Mouse (Mus musculus) midbrain, embryonic 16.5 days (tissue): ENCODE data around the gene H2afy. TPM values are rescaled to one million over a fixed set of nuclear protein-coding genes. Genes with fewer than 3 reads are reported as not detected.

Experiments
- ATAC-seq: fragments of 200-750 bp; cut with Nextera tagmentation; 2 replicates; pipeline ENCODE4 v1.8.0; 2017; ENCODE audit warnings: moderate TSS enrichment
- H3K27ac ChIP-seq: fragments of 300-500 bp; sonication (generic); 2 replicates; pipeline ENCODE4 v1.5.1; 2014; ENCODE audit warnings: mild to moderate bottlenecking, low read length, mixed read lengths
- H3K27me3 ChIP-seq: fragments of 300-500 bp; sonication (generic); 2 replicates; pipeline ENCODE4 v1.6.1; 2014; ENCODE audit warnings: low read depth, low read length, mixed read lengths; ENCODE audit not compliant: control insufficient read depth, insufficient read depth
- H3K36me3 ChIP-seq: fragments of 300-500 bp; sonication (generic); 2 replicates; pipeline ENCODE4 v1.6.1; 2014; ENCODE audit warnings: mild to moderate bottlenecking, low read length, moderate library complexity, mixed read lengths; ENCODE audit not compliant: control insufficient read depth, insufficient read depth
- H3K4me1 ChIP-seq: fragments of 300-500 bp; sonication (generic); 2 replicates; pipeline ENCODE4 v1.6.1; 2014; ENCODE audit warnings: mild to moderate bottlenecking, low read length, mixed read lengths; ENCODE audit not compliant: control insufficient read depth, insufficient read depth
- H3K4me2 ChIP-seq: fragments of 300-500 bp; sonication (generic); 2 replicates; pipeline ENCODE4 v1.6.1; 2014; ENCODE audit warnings: mild to moderate bottlenecking, low read length, mixed read lengths
- H3K4me3 ChIP-seq: fragments of 300-500 bp; sonication (generic); 2 replicates; pipeline ENCODE4 v1.5.1; 2014; ENCODE audit warnings: low read depth, mild to moderate bottlenecking, low read length, moderate library complexity, mixed read lengths
- H3K9ac ChIP-seq: fragments of 300-500 bp; sonication (generic); 2 replicates; pipeline ENCODE4 v1.6.1; 2014; ENCODE audit warnings: low read depth, low read length, mixed read lengths
- H3K9me3 ChIP-seq: fragments of 300-500 bp; sonication (generic); replicated peaks from 2 replicates; pipeline ENCODE4 v1.6.1; 2014; ENCODE audit warnings: mild to moderate bottlenecking, low read length, mixed read lengths; ENCODE audit not compliant: control insufficient read depth, poor library complexity, severe bottlenecking
- WGBS: fragments of 180-500 bp; shearing (Covaris S2); extraction: QIAGEN DNeasy Blood & Tissue Kit; methylation state at CpG from one replicate; pipeline ENCODE4 v1.1.7; 2014; 5-methylcytosine and 5-hydroxymethylcytosine counted together
- polyA plus RNA-seq: library from polyadenylated mRNA; unstranded; fragments of >200 nt; fragmentation: Nextera tagmentation; extraction: Ambion mirVana; gene quantifications from 2 replicates; pipeline ENCODE4 v1.2.1, GENCODE M21; 2015

H2afy gene
- polyA plus RNA-seq, 1 experiment from 2014 or later = 243 TPM

DNA sequence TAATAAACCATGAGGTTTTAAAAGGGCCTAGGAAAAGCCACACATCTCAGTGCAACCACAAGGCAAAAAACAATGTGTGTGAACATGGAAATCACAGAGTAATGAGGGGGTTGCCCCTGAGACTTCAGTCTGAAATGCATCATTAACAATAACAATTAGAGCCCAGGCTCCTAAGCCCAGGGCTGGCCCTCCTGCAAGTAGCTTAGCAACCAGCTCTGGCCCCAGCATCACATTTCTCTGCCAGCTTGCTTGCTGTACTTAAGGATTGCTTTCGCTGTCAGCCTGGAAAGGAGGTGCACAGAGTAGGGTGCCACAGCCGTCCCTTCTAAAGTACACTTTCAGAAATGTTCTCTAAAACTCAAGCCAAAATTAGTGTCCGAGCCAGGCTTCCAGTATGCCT is 42.5 kb downstream of the H2afy start:
- H3K27ac ChIP-seq = peak overlapping the region; percentile 69
- H3K9ac ChIP-seq = no peak overlapping the region
- H3K9me3 ChIP-seq = no peaks in the 10 kb centered on the region
- H3K4me1 ChIP-seq = peaks cover 18% of the 10 kb centered on the region
- no peaks in the 10 kb centered on the region for H3K27me3 ChIP-seq
- H3K4me3 ChIP-seq = no peak overlapping the region
- H3K36me3 ChIP-seq = peaks cover 15% of the 10 kb centered on the region; the same call in 1 of the 2 replicates
- no peak overlapping the region for H3K4me2 ChIP-seq
- ATAC-seq = peak; percentile 58
- WGBS = 69% methylated on average over 3 of the region's 3 CpGs

DNA sequence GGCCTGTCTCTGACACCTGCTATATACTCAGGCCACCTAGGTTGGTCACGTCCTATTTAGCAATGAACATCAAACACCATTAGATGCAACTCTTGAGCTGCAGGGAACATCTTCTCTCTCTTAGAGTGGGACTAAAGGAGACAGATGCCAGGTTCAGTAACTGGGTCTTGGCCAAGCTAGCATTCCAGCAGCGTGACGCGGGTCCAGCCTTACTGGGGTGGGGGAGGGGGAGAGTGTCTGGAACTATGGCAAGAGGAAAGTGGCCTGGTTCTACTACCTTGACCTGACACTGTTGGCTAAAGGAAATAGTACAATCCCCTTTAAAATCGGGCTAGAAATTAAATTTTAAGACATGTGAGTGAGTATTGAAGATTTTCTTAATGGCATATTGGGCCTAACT is 43.6 kb downstream of the H2afy start:
- H3K27me3 ChIP-seq = no peaks in the 10 kb centered on the region
- 81% methylated on average over 5 of the region's 5 CpGs for WGBS
- no peak overlapping the region for H3K9ac ChIP-seq
- H3K4me3 ChIP-seq = no peak overlapping the region
- no peak overlapping the region for H3K4me2 ChIP-seq
- no peak for ATAC-seq
- H3K36me3 ChIP-seq = peaks cover 17% of the 10 kb centered on the region; the same call in 1 of the 2 replicates
- peaks cover 18% of the 10 kb centered on the region for H3K4me1 ChIP-seq
- no peak overlapping the region; the same call in 1 of the 2 replicates for H3K27ac ChIP-seq
- H3K9me3 ChIP-seq = no peaks in the 10 kb centered on the region

DNA sequence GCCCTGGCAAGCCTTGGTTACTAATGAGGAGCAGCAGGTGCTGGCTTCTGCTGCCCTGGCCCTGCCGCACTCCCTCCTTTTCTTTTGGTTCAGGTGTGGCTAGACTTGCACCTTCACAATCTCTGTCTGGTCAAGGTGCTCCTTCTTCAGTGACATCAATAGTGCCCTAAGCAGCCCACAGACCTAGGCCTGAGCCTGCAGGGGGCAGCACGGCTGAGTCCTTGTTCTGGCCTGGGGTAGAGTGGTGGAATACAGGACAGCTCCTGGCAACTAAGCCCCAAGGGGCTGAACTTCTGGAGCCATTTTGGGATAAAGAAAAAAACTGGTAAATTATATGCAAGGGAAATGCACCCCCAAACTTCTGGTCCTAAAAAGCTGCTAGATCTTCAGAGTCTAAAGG is 45.6 kb downstream of the H2afy start:
- H3K9me3 ChIP-seq = no peaks in the 10 kb centered on the region
- 82% methylated on average over 2 of the region's 2 CpGs for WGBS
- H3K27ac ChIP-seq = no peak overlapping the region
- no peak overlapping the region for H3K9ac ChIP-seq
- H3K36me3 ChIP-seq = peaks cover 17% of the 10 kb centered on the region; the same call in 1 of the 2 replicates
- H3K27me3 ChIP-seq = no peaks in the 10 kb centered on the region
- no peak for ATAC-seq
- H3K4me1 ChIP-seq = peaks cover 18% of the 10 kb centered on the region
- H3K4me2 ChIP-seq = no peak overlapping the region
- no peak overlapping the region for H3K4me3 ChIP-seq

DNA sequence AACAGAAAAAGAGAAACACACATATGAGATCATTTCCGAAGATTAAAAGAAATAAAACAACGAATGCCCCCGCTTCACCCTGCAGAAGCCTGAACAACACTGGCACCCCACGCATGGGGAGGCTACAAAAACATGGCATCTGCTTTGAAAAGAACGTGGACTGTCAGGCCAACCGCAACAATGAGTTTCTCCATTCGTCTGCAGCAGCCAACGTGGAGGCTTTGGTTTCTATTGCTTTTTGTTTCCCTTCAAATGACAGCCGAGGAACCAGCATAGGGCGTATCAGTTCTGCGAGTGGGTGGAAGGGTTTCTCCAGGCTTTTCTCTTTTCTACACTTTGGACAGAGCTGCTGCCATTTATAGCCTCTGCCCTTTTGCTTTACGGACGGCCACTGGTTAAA is 47.6 kb downstream of the H2afy start:
- WGBS = 77% methylated on average over 13 of the region's 13 CpGs
- no peak overlapping the region for H3K27ac ChIP-seq

DNA sequence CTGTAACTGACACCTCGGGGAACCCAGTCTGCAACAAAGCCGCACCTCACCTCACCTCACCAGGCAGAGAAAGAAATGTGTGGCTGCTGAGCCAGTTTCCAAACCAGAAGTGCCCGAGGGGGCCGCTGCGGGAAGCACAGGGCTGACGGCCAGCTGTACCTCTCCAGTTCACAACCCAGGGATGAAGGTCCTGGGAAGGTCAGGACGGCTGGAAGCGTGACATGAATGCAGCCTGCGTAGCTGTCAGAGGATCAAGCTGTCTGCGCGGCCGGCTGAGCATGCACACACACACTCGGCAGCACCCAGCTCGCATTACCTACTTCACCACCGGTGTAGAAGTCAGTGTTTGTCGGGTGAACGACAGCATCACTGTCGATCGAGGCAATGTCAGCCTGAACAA is 48.2 kb downstream of the H2afy start:
- 83% methylated on average over 19 of the region's 19 CpGs for WGBS
- no peaks in the 10 kb centered on the region for H3K9me3 ChIP-seq

More for the DNA sequence above, 47.6 kb downstream of the H2afy start:
- no peak for ATAC-seq
- peaks cover 19% of the 10 kb centered on the region; the same call in 1 of the 2 replicates for H3K36me3 ChIP-seq
- H3K9me3 ChIP-seq = no peaks in the 10 kb centered on the region
- no peak overlapping the region for H3K4me2 ChIP-seq
- no peak overlapping the region for H3K4me3 ChIP-seq
- H3K27me3 ChIP-seq = no peaks in the 10 kb centered on the region
- no peak overlapping the region for H3K9ac ChIP-seq
- peaks cover 6% of the 10 kb centered on the region for H3K4me1 ChIP-seq

DNA sequence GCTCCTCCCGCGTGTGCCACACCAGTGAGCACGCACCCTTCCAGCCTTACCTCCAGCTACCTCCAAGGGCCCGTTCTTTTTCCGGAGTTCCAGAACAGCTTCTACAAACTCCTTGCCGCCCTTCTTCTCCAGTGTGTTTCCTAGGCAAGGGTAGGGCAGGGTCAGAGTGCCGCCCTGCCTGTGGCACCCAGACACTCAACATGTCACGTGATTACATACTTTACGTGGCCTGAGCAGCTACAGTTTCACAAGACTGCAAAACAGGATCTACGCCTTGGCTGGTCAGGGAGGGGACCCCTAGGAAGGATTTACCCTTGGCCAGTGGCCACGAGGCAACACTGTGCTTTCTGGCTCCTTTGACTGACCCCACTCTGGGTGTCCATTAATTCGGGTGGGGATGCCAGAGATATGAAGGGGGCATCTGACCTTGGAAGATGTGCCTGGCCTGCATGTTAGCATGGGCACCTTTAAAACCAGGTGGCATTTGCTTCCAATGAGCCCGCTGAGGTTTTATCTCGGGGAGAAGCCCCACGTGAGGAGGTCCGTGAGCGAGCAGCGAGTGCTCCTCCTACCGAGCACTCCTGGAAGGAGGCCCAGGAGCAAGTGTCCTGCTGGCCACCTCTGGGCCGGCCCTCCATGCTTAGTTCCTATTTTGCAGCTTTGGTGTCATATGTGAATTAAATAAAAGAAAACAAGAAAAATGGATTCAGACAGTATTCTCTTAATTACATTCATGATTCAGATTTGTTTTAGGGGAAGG is 51.8 kb downstream of the H2afy start:
- no peak overlapping the region for H3K4me2 ChIP-seq
- 0 out of 2 replicates have a peak overlapping the region, but pooled peaks have one; percentile 10 for H3K9ac ChIP-seq
- no peaks in the 10 kb centered on the region for H3K4me1 ChIP-seq
- no peak overlapping the region for H3K27ac ChIP-seq
- H3K9me3 ChIP-seq = no peaks in the 10 kb centered on the region
- H3K4me3 ChIP-seq = no peak overlapping the region
- no peaks in the 10 kb centered on the region for H3K27me3 ChIP-seq
- WGBS = 94% methylated on average over 20 of the region's 20 CpGs
- H3K36me3 ChIP-seq = peaks cover 27% of the 10 kb centered on the region
- no peak for ATAC-seq

More for the DNA sequence above, 48.2 kb downstream of the H2afy start:
- Histone ChIP-seq H3K27me3 (no peaks in the 10 kb centered on the region), H3K4me2 (no peak overlapping the region), H3K4me3 (no peak overlapping the region), H3K9ac (no peak overlapping the region), H3K36me3 (peaks cover 24% of the 10 kb centered on the region; the same call in 1 of the 2 replicates), H3K4me1 (no peaks in the 10 kb centered on the region), H3K27ac (no peak overlapping the region)
- ATAC-seq = no peak

DNA sequence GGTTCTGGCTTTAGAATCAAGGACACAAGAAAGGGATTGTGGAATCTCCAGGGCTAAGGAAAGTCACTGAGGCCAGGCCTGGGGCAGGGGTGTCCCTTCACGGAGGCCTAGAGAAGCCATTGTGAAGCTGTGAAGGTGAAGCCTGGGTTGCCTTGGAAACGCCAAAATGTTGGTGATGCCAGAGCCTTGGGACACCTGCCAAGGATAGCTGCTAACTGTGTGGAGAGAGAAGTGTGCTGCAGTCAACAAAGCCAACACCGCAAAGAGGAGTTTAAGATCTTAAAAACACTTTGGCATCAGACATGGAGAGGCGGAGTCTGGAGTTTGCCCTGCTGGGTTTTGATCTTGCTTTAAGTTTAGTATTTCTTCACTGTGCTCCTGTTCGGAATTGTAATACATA is 54.5 kb downstream of the H2afy start:
- no peaks in the 10 kb centered on the region for H3K27me3 ChIP-seq
- no peak for ATAC-seq
- 73% methylated on average over 5 of the region's 5 CpGs for WGBS

DNA sequence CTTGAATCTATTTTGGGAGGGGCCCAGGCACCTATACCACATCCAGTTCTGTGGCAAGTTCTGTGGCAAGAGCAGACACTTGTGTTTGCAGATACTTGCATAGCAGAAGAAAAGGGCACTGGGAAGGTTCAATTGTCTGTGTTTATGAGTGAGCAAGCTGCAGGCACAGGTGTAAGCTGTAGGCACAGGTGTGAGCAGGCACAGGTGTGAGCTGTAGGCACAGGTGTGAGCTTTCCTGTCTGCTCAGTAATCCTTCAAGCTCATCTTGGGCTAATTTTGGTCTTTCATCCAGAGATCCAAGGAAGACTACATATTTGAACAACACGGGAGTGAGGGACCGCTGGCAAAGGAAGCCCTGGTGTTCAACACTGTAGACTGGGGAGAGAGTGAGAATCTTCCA is 56.5 kb downstream of the H2afy start:
- no peaks in the 10 kb centered on the region for H3K27me3 ChIP-seq
- no peaks in the 10 kb centered on the region for H3K4me1 ChIP-seq
- H3K36me3 ChIP-seq = peaks cover 24% of the 10 kb centered on the region
- H3K4me2 ChIP-seq = no peak overlapping the region
- H3K4me3 ChIP-seq = no peak overlapping the region
- H3K9me3 ChIP-seq = no peaks in the 10 kb centered on the region
- 89% methylated on average over 2 of the region's 2 CpGs for WGBS
- H3K9ac ChIP-seq = no peak overlapping the region
- no peak for ATAC-seq
- H3K27ac ChIP-seq = no peak overlapping the region

More for the DNA sequence above, 54.5 kb downstream of the H2afy start:
- H3K4me1 ChIP-seq = no peaks in the 10 kb centered on the region
- H3K27ac ChIP-seq = no peak overlapping the region; the same call in 1 of the 2 replicates
- peaks cover 23% of the 10 kb centered on the region for H3K36me3 ChIP-seq
- no peaks in the 10 kb centered on the region for H3K9me3 ChIP-seq
- H3K4me3 ChIP-seq = no peak overlapping the region
- H3K4me2 ChIP-seq = no peak overlapping the region
- no peak overlapping the region for H3K9ac ChIP-seq

DNA sequence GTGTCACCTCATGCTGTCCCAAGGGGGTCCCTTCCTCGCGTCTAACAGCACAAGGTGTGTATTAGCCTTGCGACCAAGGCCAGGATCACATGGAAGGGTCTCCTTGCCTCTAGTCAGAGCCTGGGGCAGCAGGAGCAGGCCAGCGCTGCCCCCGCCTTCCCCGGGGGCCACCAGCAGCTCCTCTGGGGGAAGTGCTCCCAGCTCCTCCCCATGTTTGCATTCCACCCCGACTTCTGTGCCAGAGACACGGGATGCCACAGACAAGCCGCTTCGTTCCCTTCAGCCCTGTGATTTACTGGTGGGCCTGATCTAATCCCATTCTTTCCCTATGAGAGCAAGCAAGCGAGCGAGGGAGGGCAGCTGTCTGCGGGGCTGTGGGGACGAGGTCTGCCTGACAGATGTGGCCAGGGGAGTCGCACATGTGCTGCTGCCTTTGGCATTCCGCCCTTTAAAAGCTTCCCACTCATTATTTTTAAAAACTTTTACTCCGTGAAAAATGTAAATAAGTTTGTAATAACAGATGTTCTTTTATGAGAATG is 57.4 kb downstream of the H2afy start:
- no peaks in the 10 kb centered on the region for H3K9me3 ChIP-seq
- no peak overlapping the region for H3K9ac ChIP-seq
- no peak overlapping the region for H3K4me3 ChIP-seq
- no peak for ATAC-seq
- no peak overlapping the region for H3K4me2 ChIP-seq
- H3K27ac ChIP-seq = no peak overlapping the region
- WGBS = 68% methylated on average over 17 of the region's 17 CpGs
- no peaks in the 10 kb centered on the region for H3K27me3 ChIP-seq
- no peaks in the 10 kb centered on the region for H3K4me1 ChIP-seq
- H3K36me3 ChIP-seq = peaks cover 24% of the 10 kb centered on the region
